Mouse (Mus musculus): ENCODE measurements around the gene Oip5.
"Not testable (repeated sequence)": the region's sequence is repeated elsewhere in the genome, so short reads cannot be mapped to it uniquely, and the experiment has no call there.

The Oip5 gene

GRCm38 (mm10) chr2:119618199-119618982 is at the start of gene Oip5, which contains the start of gene Nusap1:
TSS of gene Oip5 (minus strand) at chr2:119618469.
TSS of gene Nusap1 (plus strand) at chr2:119618298.
- DNase-seq, result peak; percentile 96

GRCm38 (mm10) chr2:119665744-119666143 is 47.5 kb upstream of the Oip5 start:
- DNase-seq, result not testable (repeated sequence)

GRCm38 (mm10) chr2:119662220-119663182 is 44.2 kb upstream of the Oip5 start, which contains the start of gene Ndufaf1:
TSS of gene Ndufaf1 (minus strand) at chr2:119662827.
- DNase-seq, result peak; percentile 89

- no peak for DNase-seq
These were observed 26.0 kb upstream of the Oip5 start for GRCm38 (mm10) chr2:119644254-119644653.

- no peak for DNase-seq
These were observed 23.1 kb upstream of the Oip5 start for GRCm38 (mm10) chr2:119641214-119641912.

- no peak for DNase-seq
These were observed 18.5 kb upstream of the Oip5 start for GRCm38 (mm10) chr2:119636781-119637180.

- no peak for DNase-seq
These were observed 3.0 kb upstream of the Oip5 start for GRCm38 (mm10) chr2:119621302-119621701.

- DNase-seq, result not testable (repeated sequence)
These were observed 733 bp upstream of the Oip5 start for GRCm38 (mm10) chr2:119619002-119619401.

- DNase-seq, result no peak
These were observed 449 bp downstream of the Oip5 start for GRCm38 (mm10) chr2:119617841-119618198.

- no peak for DNase-seq
These were observed 11.2 kb downstream of the Oip5 start for GRCm38 (mm10) chr2:119607023-119607422.

GRCm38 (mm10) chr2:119605361-119605973 is 12.8 kb downstream of the Oip5 start:
- no peak for DNase-seq

- DNase-seq, result no peak
These were observed 14.4 kb downstream of the Oip5 start for GRCm38 (mm10) chr2:119603909-119604308.

- DNase-seq, result peak; percentile 5
These were observed 15.8 kb downstream of the Oip5 start for GRCm38 (mm10) chr2:119602488-119602887.

GRCm38 (mm10) chr2:119601575-119601974 is 16.7 kb downstream of the Oip5 start:
- DNase-seq, result not testable (repeated sequence)

GRCm38 (mm10) chr2:119601027-119601426 is 17.2 kb downstream of the Oip5 start:
- DNase-seq, result no peak

- DNase-seq, result no peak
These were observed 21.4 kb downstream of the Oip5 start for GRCm38 (mm10) chr2:119596781-119597330.

- DNase-seq, result no peak
These were observed 23.0 kb downstream of the Oip5 start for GRCm38 (mm10) chr2:119595308-119595707.

GRCm38 (mm10) chr2:119594113-119594981 is 23.9 kb downstream of the Oip5 start:
- DNase-seq, result peak; percentile 99

GRCm38 (mm10) chr2:119593765-119594112 is 24.5 kb downstream of the Oip5 start:
- DNase-seq, result no peak

GRCm38 (mm10) chr2:119591247-119591646 is 27.0 kb downstream of the Oip5 start:
- DNase-seq, result peak; percentile 19

- DNase-seq, result peak; percentile 74
These were observed 30.9 kb downstream of the Oip5 start for GRCm38 (mm10) chr2:119587383-119587782.

Measured in lung, postnatal 10 days (tissue).